In genomic region chr7:84171177-84171787, GRCm38 (mm10) we compare ENCODE assay signal across 14 mouse cellular contexts. TPM values are rescaled to one million over a fixed set of nuclear protein-coding genes. Genes with fewer than 3 reads are reported as not detected.
DNase-seq lines count a peak whose midpoint lies in the region; ATAC-seq and TF ChIP-seq lines count a peak whose summit lies in the region.
"Had no signal": no experiment of that assay in that cellular context is flagged by ENCODE, and none has a peak within 500 bp of the region (broad histone marks: within the 10 kb centered on the region; RNA-seq: fewer than 3 reads in every experiment).

No protein-coding gene starts in this region.

- no peaks in the 10 kb centered on the region for H3K36me3 ChIP-seq in kidney, embryonic 16.5 days (ENCODE audit: insufficient read depth, low read length)
- H3K36me3 ChIP-seq in liver, embryonic 14.5 days (replicated peaks; ENCODE audit: control insufficient read depth, insufficient read depth, low read depth): no peaks in the 10 kb centered on the region
- H3K36me3 ChIP-seq in forebrain, postnatal 0 days (ENCODE audit: insufficient read depth): no peaks in the 10 kb centered on the region
- H3K36me3 ChIP-seq: hindbrain, embryonic 13.5 days had no signal

- no peak for TF ChIP-seq EP300 in liver, embryonic 14.5 days (IDR thresholded peaks at IDR 0.05; ENCODE audit: low read depth)

- WGBS in kidney, embryonic 16.5 days: 75% methylated on average over 1 of the region's 1 CpGs
- 36% methylated on average over 1 of the region's 1 CpGs for WGBS in liver, embryonic 14.5 days (ENCODE audit: insufficient replicate concordance)
- WGBS in forebrain, postnatal 0 days: 89% methylated on average over 1 of the region's 1 CpGs

- H3K9me3 ChIP-seq in kidney, embryonic 16.5 days (ENCODE audit: low read length): no peaks in the 10 kb centered on the region
- no peaks in the 10 kb centered on the region for H3K9me3 ChIP-seq in liver, embryonic 14.5 days (ENCODE audit: control insufficient read depth, low read length)
- H3K9me3 ChIP-seq in forebrain, postnatal 0 days (ENCODE audit: low read length): no peaks in the 10 kb centered on the region
- H3K9me3 ChIP-seq: hindbrain, embryonic 13.5 days had no signal

- peak; percentile 75; the same call in 1 of the 2 replicates for ATAC-seq in kidney, embryonic 16.5 days (ENCODE audit: low FRiP score, low TSS enrichment)
- peak; percentile 76; the same call in 1 of the 2 replicates for ATAC-seq in liver, embryonic 14.5 days (ENCODE audit: insufficient read depth)
- ATAC-seq in forebrain, postnatal 0 days: no peak
- ATAC-seq: forebrain, embryonic 16.5 days had no signal

- DNase-seq in lung, postnatal 36 days: peak; percentile 56
- no peak for DNase-seq in lung, postnatal 14 days
- DNase-seq in liver, embryonic 14.5 days (ENCODE audit: low read depth in 3 of 3, low spot score in 3 of 3): peak in 2 of 3 experiments; percentile 27 to 38
- DNase-seq in yolk sac, embryonic 10.5 days (ENCODE audit: low spot score): peak; percentile 74
- no peak for DNase-seq in forebrain, postnatal 0 days
- DNase-seq in cerebellum, adult 9-11 months: no peak
- no peak for DNase-seq in retina, embryonic 14.5 days (ENCODE audit: low spot score)
- DNase-seq: cerebellum, adult 18-20 months; gastrocnemius, postnatal 25 days; thymus, postnatal 14 days had no signal

- no peak overlapping the region for H3K27ac ChIP-seq in kidney, embryonic 16.5 days (ENCODE audit: low read length)
- H3K27ac ChIP-seq in liver, embryonic 14.5 days: no peak overlapping the region
- H3K27ac ChIP-seq in forebrain, postnatal 0 days (ENCODE audit: low read depth, low read length): no peak overlapping the region
- H3K27ac ChIP-seq: hindbrain, embryonic 13.5 days had no signal

- no peak for TF ChIP-seq CTCF in liver, embryonic 14.5 days (IDR thresholded peaks at IDR 0.05; ENCODE audit: low read depth)
- no peak for TF ChIP-seq CTCF in forebrain, postnatal 0 days (IDR thresholded peaks at IDR 0.05; ENCODE audit: low read depth)

- H3K4me2 ChIP-seq in kidney, embryonic 16.5 days (replicated peaks; ENCODE audit: low read depth, low read length): no peak overlapping the region
- no peak overlapping the region for H3K4me2 ChIP-seq in liver, embryonic 14.5 days (ENCODE audit: low read depth)
- H3K4me2 ChIP-seq in forebrain, postnatal 0 days (ENCODE audit: low read depth): no peak overlapping the region
- H3K4me2 ChIP-seq: hindbrain, embryonic 13.5 days had no signal

- no peaks in the 10 kb centered on the region for H3K27me3 ChIP-seq in kidney, embryonic 16.5 days (ENCODE audit: insufficient read depth, low read length)
- no peaks in the 10 kb centered on the region for H3K27me3 ChIP-seq in liver, embryonic 14.5 days (ENCODE audit: control insufficient read depth, insufficient read depth, low read length)
- no peaks in the 10 kb centered on the region for H3K27me3 ChIP-seq in forebrain, postnatal 0 days (ENCODE audit: insufficient read depth, low read length)
- H3K27me3 ChIP-seq: hindbrain, embryonic 13.5 days had no signal

- H3K4me3 ChIP-seq in kidney, embryonic 16.5 days (ENCODE audit: low read length): no peak overlapping the region
- no peak overlapping the region for H3K4me3 ChIP-seq in liver, embryonic 14.5 days (ENCODE audit: insufficient read depth in 1 of 2, low read depth in 2 of 2, low read length in 2 of 2)
- no peak overlapping the region for H3K4me3 ChIP-seq in forebrain, postnatal 0 days (ENCODE audit: low read depth, low read length)
- H3K4me3 ChIP-seq: hindbrain, embryonic 13.5 days; myocyte had no signal

- no peaks in the 10 kb centered on the region for H3K4me1 ChIP-seq in kidney, embryonic 16.5 days (ENCODE audit: insufficient read depth, low read length)
- H3K4me1 ChIP-seq in liver, embryonic 14.5 days (replicated peaks; ENCODE audit: control insufficient read depth in 2 of 2, insufficient read depth in 2 of 2, low read length in 1 of 2): peaks cover 0 to 15% of the 10 kb centered on the region in 2 experiments; a peak in 2 of 4 replicates
- no peaks in the 10 kb centered on the region for H3K4me1 ChIP-seq in forebrain, postnatal 0 days (ENCODE audit: insufficient read depth)
- H3K4me1 ChIP-seq: hindbrain, embryonic 13.5 days had no signal

- H3K9ac ChIP-seq in kidney, embryonic 16.5 days (replicated peaks; ENCODE audit: low read length): no peak overlapping the region
- H3K9ac ChIP-seq in liver, embryonic 14.5 days (replicated peaks): no peak overlapping the region
- H3K9ac ChIP-seq in forebrain, postnatal 0 days: no peak overlapping the region
- H3K9ac ChIP-seq: hindbrain, embryonic 13.5 days had no signal

RNA-seq across cellular contexts. Expression of gene Abhd17c, which starts 19.6 kb away (rescaled TPM):
- polyA plus RNA-seq in kidney, embryonic 16.5 days (2015; fragmentation: Nextera tagmentation; extraction: Ambion mirVana): 11.3 and 13.7 TPM in 2 replicates
- 14.9 and 15.1 TPM in 2 replicates for polyA plus RNA-seq in liver, embryonic 14.5 days (2012; rRNA removed)
- polyA plus RNA-seq in liver, embryonic 14.5 days (2014; fragmentation: Nextera tagmentation; extraction: Ambion mirVana): 13.0 and 18.0 TPM in 2 replicates
- 92.2 and 102 TPM in 2 replicates for total RNA-seq in forebrain, postnatal 0 days (2014; rRNA removed)
- 92.9 and 93.5 TPM in 2 replicates for polyA plus RNA-seq in forebrain, postnatal 0 days (2015; fragmentation: Nextera tagmentation; extraction: Ambion mirVana)

Comparison
In these comparisons a context has a peak if more than half of its experiments do, and no peak if none do; other contexts are left out.
1. DNase-seq: peak in lung, postnatal 36 days (single experiment), liver, embryonic 14.5 days (2 of 3) and yolk sac, embryonic 10.5 days (single experiment); none in lung, postnatal 14 days (single experiment), forebrain, postnatal 0 days (single experiment), cerebellum, adult 9-11 months (single experiment) and retina, embryonic 14.5 days (single experiment).